Mouse (Mus musculus) brain, embryonic 14.5 days (tissue): ENCODE results near the gene Sgms1. TPM values are rescaled to one million over a fixed set of nuclear protein-coding genes. Genes with fewer than 3 reads are reported as not detected.

Experiments
- DNase-seq: peaks from one replicate; pipeline ENCODE4 v3.0.0-alpha.2; 2011; ENCODE audit warnings: low read depth
- CTCF ChIP-seq: fragments of 200-500 bp; IDR thresholded peaks from 2 replicates; pipeline ENCODE4 v1.5.1; 2012; ENCODE audit warnings: inconsistent platforms, mild to moderate bottlenecking, moderate library complexity, borderline replicate concordance; ENCODE audit not compliant: insufficient read depth, insufficient read length; ENCODE audit errors: extremely low read depth
- POLR2A ChIP-seq: fragments of 200-500 bp; IDR thresholded peaks from 2 replicates; pipeline ENCODE4 v1.6.1; 2012; ENCODE audit warnings: mild to moderate bottlenecking, inconsistent platforms, borderline replicate concordance; ENCODE audit not compliant: poor library complexity, insufficient read depth, insufficient read length, severe bottlenecking; ENCODE audit errors: extremely low read depth
- polyA plus RNA-seq: library from polyadenylated mRNA; depleted of rRNA; stranded (reverse); fragments of >200 nt; gene quantifications from 2 replicates; pipeline ENCODE4 v1.2.3, GENCODE M21; 2012

Sgms1 gene
- polyA plus RNA-seq, 1 experiment = 13.6 TPM

GRCm38 (mm10) chr19:32393758-32394450, 4.4 kb upstream of the Sgms1 start:
- DNase-seq = no peak
- TF ChIP-seq POLR2A (no peak), CTCF (no peak)

- DNase-seq = no peak
- TF ChIP-seq CTCF (no peak), POLR2A (no peak)
Measured at GRCm38 (mm10) chr19:32393092-32393745, 3.7 kb upstream of the Sgms1 start.

GRCm38 (mm10) chr19:32391441-32391840, 1.9 kb upstream of the Sgms1 start:
- TF ChIP-seq POLR2A (no peak), CTCF (no peak)

GRCm38 (mm10) chr19:32390116-32390515, 602 bp upstream of the Sgms1 start:
- no peak for DNase-seq
- TF ChIP-seq POLR2A = no peak
- no peak for TF ChIP-seq CTCF

More at GRCm38 (mm10) chr19:32391441-32391840, 1.9 kb upstream of the Sgms1 start:
- no peak for DNase-seq

DNA sequence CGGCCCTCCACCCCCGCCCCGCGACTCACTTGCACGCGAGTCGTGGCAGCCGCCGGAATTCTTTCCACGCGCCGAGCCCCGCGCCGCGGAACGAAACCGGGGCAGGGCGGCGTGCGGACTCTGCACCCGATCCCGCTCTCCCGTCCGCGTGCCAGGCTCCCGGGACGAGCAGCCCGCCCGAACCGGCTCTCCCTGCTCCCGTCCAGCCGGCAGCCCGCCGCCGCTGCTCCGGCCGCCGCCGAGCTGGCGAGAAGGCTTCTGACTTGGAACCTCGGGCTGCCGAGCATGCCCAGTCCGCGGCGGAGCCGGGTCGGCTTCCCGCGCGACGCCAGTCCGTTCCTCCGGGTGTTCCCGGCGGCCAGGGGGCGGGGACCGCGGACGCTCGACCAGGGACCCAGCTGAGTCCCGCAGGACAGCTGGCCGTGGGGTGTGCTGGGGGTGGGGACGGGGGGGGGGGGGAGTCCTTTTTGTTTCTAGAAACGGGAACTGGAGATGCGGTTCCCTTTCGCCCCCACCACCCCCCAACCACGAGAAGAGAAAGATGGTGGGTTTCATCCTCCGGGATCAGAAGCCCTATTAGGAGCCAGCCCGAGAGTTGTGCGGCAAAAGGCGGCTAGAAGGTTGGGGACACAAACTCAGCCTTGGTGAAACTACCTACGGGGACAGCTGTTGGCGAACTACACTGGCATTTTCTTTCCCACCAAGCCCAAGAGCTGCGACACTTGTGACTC, 1.2 kb downstream of the Sgms1 start:
- TF ChIP-seq CTCF (no peak), POLR2A (peak; percentile 70)
- peak; percentile 96 for DNase-seq

- TF ChIP-seq POLR2A = no peak
- peak; percentile 22; the same call in 1 of the 2 replicates for TF ChIP-seq CTCF
Measured at GRCm38 (mm10) chr19:32387403-32388190, 1.9 kb downstream of the Sgms1 start.

GRCm38 (mm10) chr19:32386556-32387402, 2.7 kb downstream of the Sgms1 start:
- TF ChIP-seq CTCF (no peak), POLR2A (no peak)
- peak; percentile 56 for DNase-seq

More at GRCm38 (mm10) chr19:32387403-32388190, 1.9 kb downstream of the Sgms1 start:
- DNase-seq = peak; percentile 58

DNA sequence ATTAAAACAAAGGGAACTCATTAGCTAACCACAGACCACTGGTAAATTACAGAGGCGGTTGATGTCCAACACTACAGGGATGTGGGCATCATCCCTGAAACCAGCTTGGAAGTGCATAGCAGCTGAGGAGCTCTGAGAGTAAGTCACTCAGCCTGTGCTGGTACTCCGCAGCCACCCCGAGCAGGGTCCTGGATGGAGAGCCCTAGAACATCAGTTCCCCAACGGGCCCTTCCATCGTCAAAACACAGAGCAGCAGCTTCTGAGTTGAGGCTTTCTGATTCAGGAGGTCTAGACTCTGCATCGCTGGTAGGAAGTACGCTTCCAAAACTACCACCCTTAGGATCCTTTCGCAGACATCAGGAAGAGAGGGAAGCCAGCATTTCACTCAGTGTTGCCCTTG, 5.8 kb downstream of the Sgms1 start:
- no peak for DNase-seq
- TF ChIP-seq POLR2A = no peak
- no peak for TF ChIP-seq CTCF

- peak; percentile 87 for DNase-seq
- no peak for TF ChIP-seq CTCF
- TF ChIP-seq POLR2A = no peak
Measured at GRCm38 (mm10) chr19:32381511-32381961, 8.0 kb downstream of the Sgms1 start.

- no peak for DNase-seq
- no peak for TF ChIP-seq CTCF
- TF ChIP-seq POLR2A = no peak
Measured at GRCm38 (mm10) chr19:32380748-32381147, 8.8 kb downstream of the Sgms1 start.

GRCm38 (mm10) chr19:32379239-32379920, 10.1 kb downstream of the Sgms1 start:
- no peak for DNase-seq
- no peak for TF ChIP-seq CTCF
- no peak for TF ChIP-seq POLR2A
